Mouse (Mus musculus): ENCODE results near the gene Rnf144b.
A peak's percentile ranks its signal among the peaks of the same experiment; 100 is the strongest.

Rnf144b gene

GRCm38 (mm10) chr13:47170811-47171555, 48.5 kb downstream of the Rnf144b start:
- DNase-seq (ENCODE audit: extremely low read depth, low read depth, low spot score) = peak; percentile 39

- no peak for DNase-seq (ENCODE audit: extremely low read depth, low read depth, low spot score)
These were observed 50.4 kb downstream of the Rnf144b start for GRCm38 (mm10) chr13:47172891-47173290.

GRCm38 (mm10) chr13:47178182-47178581, 55.7 kb downstream of the Rnf144b start:
- peak; percentile 70 for DNase-seq (ENCODE audit: extremely low read depth, low read depth, low spot score)

GRCm38 (mm10) chr13:47180776-47181175, 58.3 kb downstream of the Rnf144b start:
- DNase-seq (ENCODE audit: extremely low read depth, low read depth, low spot score) = no peak

- DNase-seq (ENCODE audit: extremely low read depth, low read depth, low spot score) = no peak
These were observed 59.9 kb downstream of the Rnf144b start for GRCm38 (mm10) chr13:47182366-47182765.

- DNase-seq (ENCODE audit: extremely low read depth, low read depth, low spot score) = no peak
These were observed 60.7 kb downstream of the Rnf144b start for GRCm38 (mm10) chr13:47183033-47183730.

GRCm38 (mm10) chr13:47183771-47184170, 61.3 kb downstream of the Rnf144b start:
- DNase-seq (ENCODE audit: extremely low read depth, low read depth, low spot score) = no peak

- no peak for DNase-seq (ENCODE audit: extremely low read depth, low read depth, low spot score)
These were observed 65.4 kb downstream of the Rnf144b start for GRCm38 (mm10) chr13:47187836-47188235.

GRCm38 (mm10) chr13:47189971-47190370, 67.5 kb downstream of the Rnf144b start:
- no peak for DNase-seq (ENCODE audit: extremely low read depth, low read depth, low spot score)

- DNase-seq (ENCODE audit: extremely low read depth, low read depth, low spot score) = no peak
These were observed 69.7 kb downstream of the Rnf144b start for GRCm38 (mm10) chr13:47192200-47192599.

- DNase-seq (ENCODE audit: extremely low read depth, low read depth, low spot score) = no peak
These were observed 70.3 kb downstream of the Rnf144b start for GRCm38 (mm10) chr13:47192771-47193170.

- no peak for DNase-seq (ENCODE audit: extremely low read depth, low read depth, low spot score)
These were observed 71.1 kb downstream of the Rnf144b start for GRCm38 (mm10) chr13:47193326-47194153.

GRCm38 (mm10) chr13:47194695-47195094, 72.2 kb downstream of the Rnf144b start:
- no peak for DNase-seq (ENCODE audit: extremely low read depth, low read depth, low spot score)

- DNase-seq (ENCODE audit: extremely low read depth, low read depth, low spot score) = no peak
These were observed 73.0 kb downstream of the Rnf144b start for GRCm38 (mm10) chr13:47195491-47195890.

- no peak for DNase-seq (ENCODE audit: extremely low read depth, low read depth, low spot score)
These were observed 77.7 kb downstream of the Rnf144b start for GRCm38 (mm10) chr13:47200011-47200670.

- no peak for DNase-seq (ENCODE audit: extremely low read depth, low read depth, low spot score)
These were observed 79.6 kb downstream of the Rnf144b start for GRCm38 (mm10) chr13:47201962-47202624.

- DNase-seq (ENCODE audit: extremely low read depth, low read depth, low spot score) = no peak
These were observed 88.0 kb downstream of the Rnf144b start for GRCm38 (mm10) chr13:47210496-47210895.

- DNase-seq (ENCODE audit: extremely low read depth, low read depth, low spot score) = no peak
These were observed 88.5 kb downstream of the Rnf144b start for GRCm38 (mm10) chr13:47210992-47211391.

GRCm38 (mm10) chr13:47211581-47211980, 89.1 kb downstream of the Rnf144b start:
- no peak for DNase-seq (ENCODE audit: extremely low read depth, low read depth, low spot score)

- no peak for DNase-seq (ENCODE audit: extremely low read depth, low read depth, low spot score)
These were observed 91.4 kb downstream of the Rnf144b start for GRCm38 (mm10) chr13:47213817-47214216.

Data from fat pad, adult 2 months (tissue).